Mouse (Mus musculus): ENCODE measurements around the gene Plekhg5. TPM values are rescaled to one million over a fixed set of nuclear protein-coding genes. Genes with fewer than 3 reads are reported as not detected.

The Plekhg5 gene
- 5.0 and 7.1 TPM in 2 replicates for polyA plus RNA-seq (2014; fragmentation: Nextera tagmentation; extraction: Ambion mirVana)

- no peak within 1 kb of the TSS for H3K9ac ChIP-seq (ENCODE audit: low read length)
- H3K4me2 ChIP-seq (ENCODE audit: low read length), result no peak within 1 kb of the TSS
- DNase-seq (ENCODE audit: low spot score) (peak; percentile 14), ATAC-seq (no peak)
- no peaks in the 10 kb centered on the region for H3K36me3 ChIP-seq (ENCODE audit: control insufficient read depth, insufficient read depth, low read length)
- H3K27me3 ChIP-seq (replicated peaks; ENCODE audit: control insufficient read depth, insufficient read depth, low read length), result no peaks in the 10 kb centered on the region
- no peaks in the 10 kb centered on the region for H3K4me1 ChIP-seq (ENCODE audit: control insufficient read depth, insufficient read depth, low read length)
- H3K27ac ChIP-seq (ENCODE audit: low read depth, low read length), result no peak within 1 kb of the TSS
- H3K9me3 ChIP-seq (replicated peaks; ENCODE audit: control insufficient read depth, low read length), result no peaks in the 10 kb centered on the region
- WGBS, result 73% methylated on average over 10 of the region's 10 CpGs
- no peak within 1 kb of the TSS for H3K4me3 ChIP-seq (ENCODE audit: low read depth, low read length)
Observed at GRCm38 (mm10) chr4:152072121-152072601, at the start of gene Plekhg5. Gene Plekhg5, plus strand, starts transcription at chr4:152072498.

DNA sequence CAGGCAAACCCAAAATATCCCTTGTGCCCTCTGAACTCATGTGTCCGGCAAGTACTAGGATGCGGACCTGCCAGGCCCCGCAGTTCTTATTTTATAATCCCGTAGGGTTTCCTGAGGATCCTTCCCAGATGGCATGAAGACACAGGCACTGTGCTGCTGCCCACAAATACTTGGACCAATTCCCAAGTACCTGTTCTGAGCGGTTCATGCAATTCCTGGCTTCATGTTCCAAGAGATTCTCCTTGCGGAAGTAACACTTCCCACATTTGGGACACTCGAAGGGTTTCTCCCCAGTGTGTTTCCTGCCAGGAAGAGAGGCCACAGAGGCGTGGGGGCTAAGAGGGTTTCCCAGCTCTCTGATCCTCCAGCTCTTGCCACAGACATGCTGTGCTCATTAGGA, 49.8 kb upstream of the Plekhg5 start:
- ATAC-seq (no peak), DNase-seq (ENCODE audit: low spot score) (no peak)
- Histone ChIP-seq H3K27me3 (replicated peaks; ENCODE audit: control insufficient read depth, insufficient read depth, low read length) (no peaks in the 10 kb centered on the region), H3K4me2 (ENCODE audit: low read length) (no peak overlapping the region), H3K36me3 (ENCODE audit: control insufficient read depth, insufficient read depth, low read length) (peaks cover 58% of the 10 kb centered on the region), H3K4me1 (ENCODE audit: control insufficient read depth, insufficient read depth, low read length) (peaks cover 10% of the 10 kb centered on the region), H3K27ac (ENCODE audit: low read depth, low read length) (no peak overlapping the region), H3K4me3 (ENCODE audit: low read depth, low read length) (no peak overlapping the region), H3K9ac (ENCODE audit: low read length) (no peak overlapping the region), H3K9me3 (replicated peaks; ENCODE audit: control insufficient read depth, low read length) (no peaks in the 10 kb centered on the region)
- 90% methylated on average over 8 of the region's 8 CpGs for WGBS

GRCm38 (mm10) chr4:152024525-152024924, 47.8 kb upstream of the Plekhg5 start:
- H3K27ac ChIP-seq (ENCODE audit: low read depth, low read length), result no peak overlapping the region
- H3K4me3 ChIP-seq (ENCODE audit: low read depth, low read length), result no peak overlapping the region
- peaks cover 47% of the 10 kb centered on the region for H3K36me3 ChIP-seq (ENCODE audit: control insufficient read depth, insufficient read depth, low read length)
- no peaks in the 10 kb centered on the region for H3K27me3 ChIP-seq (replicated peaks; ENCODE audit: control insufficient read depth, insufficient read depth, low read length)
- no peak for ATAC-seq
- no peak overlapping the region for H3K9ac ChIP-seq (ENCODE audit: low read length)
- WGBS, result 92% methylated on average over 11 of the region's 11 CpGs
- H3K9me3 ChIP-seq (replicated peaks; ENCODE audit: control insufficient read depth, low read length), result no peaks in the 10 kb centered on the region
- no peak overlapping the region for H3K4me2 ChIP-seq (ENCODE audit: low read length)
- DNase-seq (ENCODE audit: low spot score), result no peak
- H3K4me1 ChIP-seq (ENCODE audit: control insufficient read depth, insufficient read depth, low read length), result peaks cover 16% of the 10 kb centered on the region

- Histone ChIP-seq H3K9ac (ENCODE audit: low read length) (peak overlapping the region; percentile 77), H3K27ac (ENCODE audit: low read depth, low read length) (0 out of 2 replicates have a peak overlapping the region, but pooled peaks have one; percentile 21), H3K4me3 (ENCODE audit: low read depth, low read length) (peak overlapping the region; percentile 67), H3K27me3 (replicated peaks; ENCODE audit: control insufficient read depth, insufficient read depth, low read length) (no peaks in the 10 kb centered on the region), H3K36me3 (ENCODE audit: control insufficient read depth, insufficient read depth, low read length) (peaks cover 23% of the 10 kb centered on the region), H3K9me3 (replicated peaks; ENCODE audit: control insufficient read depth, low read length) (no peaks in the 10 kb centered on the region), H3K4me1 (ENCODE audit: control insufficient read depth, insufficient read depth, low read length) (peaks cover 16% of the 10 kb centered on the region), H3K4me2 (ENCODE audit: low read length) (peak overlapping the region; percentile 91)
- ATAC-seq, result peak; percentile 64
- no peak for DNase-seq (ENCODE audit: low spot score)
- WGBS, result 2% methylated on average over 40 of the region's 41 CpGs
Observed at GRCm38 (mm10) chr4:152026751-152027508, 45.4 kb upstream of the Plekhg5 start.

DNA sequence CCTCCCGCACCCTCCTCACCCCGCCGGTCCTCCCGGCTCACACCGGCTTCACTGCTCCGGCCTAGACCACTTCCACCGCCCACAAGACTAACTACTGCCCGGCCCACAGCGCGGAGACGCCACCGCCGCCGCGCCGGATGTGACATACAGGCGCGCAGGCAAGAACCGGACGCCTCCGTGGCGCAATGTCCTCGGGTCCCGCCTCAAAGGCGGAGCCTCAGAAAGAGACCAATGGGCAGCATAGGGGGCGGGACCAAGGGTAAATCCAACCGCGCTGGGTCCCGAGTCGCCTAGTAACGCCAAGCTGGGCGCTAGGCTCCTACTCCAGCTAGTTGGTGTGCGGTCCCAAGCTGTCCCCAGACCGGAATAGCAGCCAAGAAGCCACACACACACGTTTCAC, 44.8 kb upstream of the Plekhg5 start, which contains the start of gene Zbtb48:
Gene Zbtb48 (minus strand): TSS at position 148 of the 400 bp plus-strand sequence.
- DNase-seq (ENCODE audit: low spot score) (peak; percentile 99), ATAC-seq (peak; percentile 99)
- Histone ChIP-seq H3K9ac (ENCODE audit: low read length) (peak within 1 kb of the TSS; percentile 77), H3K9me3 (replicated peaks; ENCODE audit: control insufficient read depth, low read length) (no peaks in the 10 kb centered on the region), H3K4me1 (ENCODE audit: control insufficient read depth, insufficient read depth, low read length) (peaks cover 16% of the 10 kb centered on the region), H3K4me3 (ENCODE audit: low read depth, low read length) (peak within 1 kb of the TSS; percentile 67), H3K27ac (ENCODE audit: low read depth, low read length) (0 out of 2 replicates have a peak within 1 kb of the TSS, but pooled peaks have one; percentile 21), H3K4me2 (ENCODE audit: low read length) (peak within 1 kb of the TSS; percentile 91), H3K27me3 (replicated peaks; ENCODE audit: control insufficient read depth, insufficient read depth, low read length) (no peaks in the 10 kb centered on the region), H3K36me3 (ENCODE audit: control insufficient read depth, insufficient read depth, low read length) (peaks cover 17% of the 10 kb centered on the region)
- WGBS, result under 1% methylated on average over 35 of the region's 35 CpGs

DNA sequence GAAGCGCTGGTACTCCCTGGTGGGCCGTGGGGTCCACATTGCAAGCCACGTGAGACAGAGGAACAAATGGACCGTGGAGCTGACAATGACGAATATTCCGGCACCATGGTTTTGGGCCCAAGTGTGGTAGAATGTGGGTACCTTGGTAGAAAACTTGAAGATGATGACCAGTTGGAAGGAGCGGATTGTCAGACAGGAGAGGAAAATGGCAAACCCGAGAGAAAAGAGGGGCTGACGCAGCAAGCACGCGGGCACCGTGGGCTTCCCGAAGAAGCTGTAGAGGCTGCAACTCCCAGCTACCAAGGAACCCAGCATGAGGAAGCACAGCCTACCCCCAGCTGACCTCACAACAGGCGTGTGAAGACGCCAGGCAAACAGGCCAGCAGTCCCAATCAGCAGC, 43.8 kb upstream of the Plekhg5 start:
- Histone ChIP-seq H3K9me3 (replicated peaks; ENCODE audit: control insufficient read depth, low read length) (no peaks in the 10 kb centered on the region), H3K4me3 (ENCODE audit: low read depth, low read length) (peak overlapping the region; percentile 67), H3K4me2 (ENCODE audit: low read length) (peak overlapping the region; percentile 91), H3K4me1 (ENCODE audit: control insufficient read depth, insufficient read depth, low read length) (peaks cover 16% of the 10 kb centered on the region), H3K27ac (ENCODE audit: low read depth, low read length) (no peak overlapping the region), H3K36me3 (ENCODE audit: control insufficient read depth, insufficient read depth, low read length) (0 out of 2 replicates have a peak, but pooled peaks cover 10% of the 10 kb centered on the region), H3K9ac (ENCODE audit: low read length) (peak overlapping the region; percentile 71), H3K27me3 (replicated peaks; ENCODE audit: control insufficient read depth, insufficient read depth, low read length) (no peaks in the 10 kb centered on the region)
- WGBS, result 73% methylated on average over 15 of the region's 15 CpGs
- ATAC-seq (no peak), DNase-seq (ENCODE audit: low spot score) (no peak)

DNA sequence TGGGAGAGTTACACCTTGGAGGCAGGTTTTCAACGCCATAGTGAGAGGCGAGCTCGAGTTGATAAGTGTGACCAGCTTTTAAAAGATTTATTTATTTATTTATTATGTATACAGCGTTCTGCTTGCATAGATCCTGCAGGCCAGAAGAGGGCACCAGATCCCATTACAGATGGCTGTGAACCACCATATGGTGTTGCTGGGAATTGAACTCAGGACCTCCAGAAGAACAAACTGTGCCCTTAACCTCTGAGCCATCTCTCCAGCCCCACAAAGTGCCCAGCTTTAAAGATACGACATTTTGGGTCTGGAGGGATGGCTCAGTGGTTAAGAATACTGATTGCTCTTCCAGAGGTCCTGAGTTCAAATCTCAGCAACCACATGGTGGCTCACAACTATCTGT, 43.2 kb upstream of the Plekhg5 start:
- no peak for DNase-seq (ENCODE audit: low spot score)
- Histone ChIP-seq H3K4me2 (ENCODE audit: low read length) (no peak overlapping the region), H3K9me3 (replicated peaks; ENCODE audit: control insufficient read depth, low read length) (no peaks in the 10 kb centered on the region), H3K27me3 (replicated peaks; ENCODE audit: control insufficient read depth, insufficient read depth, low read length) (no peaks in the 10 kb centered on the region), H3K4me3 (ENCODE audit: low read depth, low read length) (no peak overlapping the region), H3K27ac (ENCODE audit: low read depth, low read length) (no peak overlapping the region), H3K9ac (ENCODE audit: low read length) (no peak overlapping the region), H3K36me3 (ENCODE audit: control insufficient read depth, insufficient read depth, low read length) (0 out of 2 replicates have a peak, but pooled peaks cover 4% of the 10 kb centered on the region), H3K4me1 (ENCODE audit: control insufficient read depth, insufficient read depth, low read length) (peaks cover 16% of the 10 kb centered on the region)
- ATAC-seq, result no peak
- WGBS, result 38% methylated on average over 5 of the region's 5 CpGs

GRCm38 (mm10) chr4:152029997-152030396, 42.3 kb upstream of the Plekhg5 start:
- ATAC-seq, result no peak
- 50% methylated on average over 4 of the region's 4 CpGs for WGBS

DNA sequence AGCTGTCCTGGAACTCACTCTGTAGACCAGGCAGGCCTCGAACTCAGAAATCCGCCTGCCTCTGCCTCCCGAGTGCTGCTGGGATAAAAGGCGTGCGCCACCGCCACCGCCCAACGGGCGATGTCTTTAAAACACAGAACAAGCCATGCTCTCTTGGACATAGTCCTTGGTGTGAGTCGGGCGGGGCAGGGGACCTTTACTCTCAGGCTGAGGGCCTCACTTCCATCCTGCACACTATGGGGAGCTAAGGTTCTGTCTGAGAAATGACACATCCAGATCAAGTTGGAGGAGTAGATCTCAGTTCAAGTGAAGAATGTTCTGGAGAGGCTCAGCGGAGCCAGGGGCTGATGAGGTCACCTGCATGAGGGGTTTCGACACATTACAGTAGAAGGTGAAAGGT, 39.4 kb upstream of the Plekhg5 start:
- no peak overlapping the region for H3K4me3 ChIP-seq (ENCODE audit: low read depth, low read length)
- H3K9ac ChIP-seq (ENCODE audit: low read length), result no peak overlapping the region
- no peak for ATAC-seq
- no peaks in the 10 kb centered on the region for H3K27me3 ChIP-seq (replicated peaks; ENCODE audit: control insufficient read depth, insufficient read depth, low read length)
- no peaks in the 10 kb centered on the region for H3K9me3 ChIP-seq (replicated peaks; ENCODE audit: control insufficient read depth, low read length)
- no peaks in the 10 kb centered on the region for H3K36me3 ChIP-seq (ENCODE audit: control insufficient read depth, insufficient read depth, low read length)
- WGBS, result 90% methylated on average over 13 of the region's 13 CpGs
- H3K27ac ChIP-seq (ENCODE audit: low read depth, low read length), result no peak overlapping the region
- peaks cover 4% of the 10 kb centered on the region; the same call in 1 of the 2 replicates for H3K4me1 ChIP-seq (ENCODE audit: control insufficient read depth, insufficient read depth, low read length)
- no peak overlapping the region for H3K4me2 ChIP-seq (ENCODE audit: low read length)
- no peak for DNase-seq (ENCODE audit: low spot score)

More at GRCm38 (mm10) chr4:152029997-152030396, 42.3 kb upstream of the Plekhg5 start:
- no peak for DNase-seq (ENCODE audit: low spot score)
- H3K4me1 ChIP-seq (ENCODE audit: control insufficient read depth, insufficient read depth, low read length), result peaks cover 16% of the 10 kb centered on the region
- no peak overlapping the region for H3K4me2 ChIP-seq (ENCODE audit: low read length)
- H3K36me3 ChIP-seq (ENCODE audit: control insufficient read depth, insufficient read depth, low read length), result 0 out of 2 replicates have a peak, but pooled peaks cover 4% of the 10 kb centered on the region
- H3K9ac ChIP-seq (ENCODE audit: low read length), result no peak overlapping the region
- H3K27ac ChIP-seq (ENCODE audit: low read depth, low read length), result no peak overlapping the region
- H3K9me3 ChIP-seq (replicated peaks; ENCODE audit: control insufficient read depth, low read length), result no peaks in the 10 kb centered on the region
- no peak overlapping the region for H3K4me3 ChIP-seq (ENCODE audit: low read depth, low read length)
- no peaks in the 10 kb centered on the region for H3K27me3 ChIP-seq (replicated peaks; ENCODE audit: control insufficient read depth, insufficient read depth, low read length)
